Mouse (Mus musculus) liver, embryonic 14 days (tissue): Measurements from ENCODE around the gene Ugp2. TPM values are rescaled to one million over a fixed set of nuclear protein-coding genes. Genes with fewer than 3 reads are reported as not detected.

ENCODE experiments used
- polyA plus RNA-seq: library from polyadenylated mRNA; depleted of rRNA; stranded (reverse); fragments of >200 nt; gene quantifications from 2 replicates; pipeline ENCODE4 v1.2.3, GENCODE M21; 2012; rRNA removed

Gene Ugp2
- polyA plus RNA-seq, result 13.0 and 16.2 TPM in 2 replicates

GRCm38 (mm10) chr11:21371122-21371806 lies at the start of gene Ugp2:
Gene Ugp2, minus strand, starts transcription at chr11:21371201.

Other genes with a start within 250 kb of the Ugp2 start
- 7.4 and 9.0 TPM in 2 replicates for gene Vps54, start 131.9 kb downstream of the Ugp2 start, polyA plus RNA-seq
- gene Wdpcp, start 201.0 kb upstream of the Ugp2 start, polyA plus RNA-seq, result 0.51 and 0.88 TPM in 2 replicates
- 87.4 and 94.6 TPM in 2 replicates for gene Mdh1, start 201.2 kb upstream of the Ugp2 start, polyA plus RNA-seq